In genomic region chr10:117732962-117733592, GRCm38 (mm10) we compare ENCODE assay signal across 25 mouse cellular contexts. TPM values are rescaled to one million over a fixed set of nuclear protein-coding genes. Genes with fewer than 3 reads are reported as not detected.
A peak's percentile ranks its signal among the peaks of the same experiment; 100 is the strongest.
DNase-seq lines count a peak whose midpoint lies in the region; ATAC-seq and TF ChIP-seq lines count a peak whose summit lies in the region.
"Had no signal": no experiment of that assay in that cellular context is flagged by ENCODE, and none has a peak within 500 bp of the region (broad histone marks: within the 10 kb centered on the region; RNA-seq: fewer than 3 reads in every experiment).

No protein-coding gene starts in this region.

- peaks cover 15% of the 10 kb centered on the region for H3K4me1 ChIP-seq in heart, embryonic 12.5 days (replicated peaks)
- peaks cover 33% of the 10 kb centered on the region for H3K4me1 ChIP-seq in liver, embryonic 12.5 days
- H3K4me1 ChIP-seq in G1E (ENCODE audit: insufficient read depth, low read depth, low read length), result peaks cover 63% of the 10 kb centered on the region
- H3K4me1 ChIP-seq in liver, embryonic 13.5 days (replicated peaks), result peaks cover 36% of the 10 kb centered on the region
- H3K4me1 ChIP-seq: embryonic facial prominence, embryonic 13.5 days; forebrain, embryonic 12.5 days; forebrain, embryonic 15.5 days; hindbrain, embryonic 12.5 days; hindbrain, embryonic 15.5 days; intestine, embryonic 15.5 days had no signal

- no peaks in the 10 kb centered on the region for H3K9me3 ChIP-seq in heart, embryonic 12.5 days (replicated peaks)
- no peaks in the 10 kb centered on the region for H3K9me3 ChIP-seq in liver, embryonic 12.5 days (replicated peaks)
- no peaks in the 10 kb centered on the region for H3K9me3 ChIP-seq in G1E (replicated peaks)
- H3K9me3 ChIP-seq in liver, embryonic 13.5 days (replicated peaks), result no peaks in the 10 kb centered on the region
- H3K9me3 ChIP-seq: embryonic facial prominence, embryonic 10.5 days; embryonic facial prominence, embryonic 13.5 days; forebrain, embryonic 12.5 days; forebrain, embryonic 15.5 days; hindbrain, embryonic 12.5 days; hindbrain, embryonic 15.5 days; intestine, embryonic 15.5 days had no signal

- H3K9ac ChIP-seq in heart, embryonic 12.5 days, result no peak overlapping the region
- no peak overlapping the region for H3K9ac ChIP-seq in liver, embryonic 12.5 days
- peak overlapping the region; percentile 37; the same call in 1 of the 2 replicates for H3K9ac ChIP-seq in liver, embryonic 13.5 days
- H3K9ac ChIP-seq: embryonic facial prominence, embryonic 13.5 days; forebrain, embryonic 12.5 days; forebrain, embryonic 15.5 days; hindbrain, embryonic 12.5 days; hindbrain, embryonic 15.5 days; intestine, embryonic 15.5 days had no signal

- no peak overlapping the region for H3K4me3 ChIP-seq in heart, embryonic 12.5 days
- H3K4me3 ChIP-seq in liver, embryonic 12.5 days, result no peak overlapping the region
- peak overlapping the region; percentile 36; the same call in 1 of the 2 replicates for H3K4me3 ChIP-seq in G1E (ENCODE audit: low read depth, low read length)
- no peak overlapping the region for H3K4me3 ChIP-seq in liver, embryonic 13.5 days (replicated peaks)
- H3K4me3 ChIP-seq: embryonic facial prominence, embryonic 10.5 days; embryonic facial prominence, embryonic 13.5 days; erythroblast, embryonic 14.5 days; forebrain, embryonic 12.5 days; forebrain, embryonic 15.5 days; hindbrain, embryonic 12.5 days; hindbrain, embryonic 15.5 days; intestine, embryonic 15.5 days had no signal

- H3K27me3 ChIP-seq in heart, embryonic 12.5 days (replicated peaks), result no peaks in the 10 kb centered on the region
- H3K27me3 ChIP-seq in liver, embryonic 12.5 days (replicated peaks), result peaks cover 11% of the 10 kb centered on the region; the same call in 1 of the 2 replicates
- H3K27me3 ChIP-seq in G1E (ENCODE audit: insufficient read depth, low read length), result peaks cover 12% of the 10 kb centered on the region
- H3K27me3 ChIP-seq in liver, embryonic 13.5 days, result no peaks in the 10 kb centered on the region
- H3K27me3 ChIP-seq: embryonic facial prominence, embryonic 13.5 days; forebrain, embryonic 12.5 days; forebrain, embryonic 15.5 days; hindbrain, embryonic 12.5 days; hindbrain, embryonic 15.5 days; intestine, embryonic 15.5 days had no signal

- no peak overlapping the region for H3K4me2 ChIP-seq in heart, embryonic 12.5 days
- peak overlapping the region; percentile 36 for H3K4me2 ChIP-seq in liver, embryonic 12.5 days
- peak overlapping the region; percentile 25 for H3K4me2 ChIP-seq in liver, embryonic 13.5 days
- H3K4me2 ChIP-seq: embryonic facial prominence, embryonic 13.5 days; forebrain, embryonic 12.5 days; forebrain, embryonic 15.5 days; hindbrain, embryonic 12.5 days; hindbrain, embryonic 15.5 days; intestine, embryonic 15.5 days had no signal

- ATAC-seq in heart, embryonic 12.5 days (ENCODE audit: insufficient number of reproducible peaks, low FRiP score), result 0 out of 2 replicates have a peak, but pooled peaks have one; percentile 41
- ATAC-seq in liver, embryonic 12.5 days, result no peak
- no peak for ATAC-seq in G1E (ENCODE audit: extremely low read depth, insufficient number of reproducible peaks, low FRiP score, poor library complexity, severe bottlenecking)
- no peak for ATAC-seq in liver, embryonic 13.5 days (ENCODE audit: low read depth)
- ATAC-seq: forebrain, embryonic 15.5 days had no signal

- H3K27ac ChIP-seq in heart, embryonic 12.5 days (ENCODE audit: poor library complexity, severe bottlenecking), result no peak overlapping the region
- peak overlapping the region; percentile 81 for H3K27ac ChIP-seq in liver, embryonic 12.5 days
- peak overlapping the region; percentile 60 for H3K27ac ChIP-seq in liver, embryonic 13.5 days
- H3K27ac ChIP-seq: embryonic facial prominence, embryonic 10.5 days; embryonic facial prominence, embryonic 13.5 days; forebrain, embryonic 12.5 days; forebrain, embryonic 15.5 days; hindbrain, embryonic 12.5 days; hindbrain, embryonic 15.5 days; intestine, embryonic 15.5 days had no signal

- no peak for TF ChIP-seq CTCF in G1E (IDR thresholded peaks at IDR 0.05; ENCODE audit: low read depth, low read length)

- 40% methylated on average over 14 of the region's 14 CpGs for WGBS in heart, embryonic 12.5 days
- WGBS in liver, embryonic 12.5 days (ENCODE audit: insufficient replicate concordance), result 48% methylated on average over 14 of the region's 14 CpGs
- 39% methylated on average over 14 of the region's 14 CpGs for whole genome bisulfite sequencing in liver, embryonic 13.5 days (ENCODE audit: insufficient replicate concordance)

- DNase-seq in heart, adult 8-10 months (ENCODE audit: low spot score), result no peak
- DNase-seq in liver, result no peak
- no peak for DNase-seq in G1E (ENCODE audit: low spot score)
- DNase-seq in liver, embryonic 13.5 days, result no peak
- no peak for DNase-seq in adrenal gland, postnatal 4 days (ENCODE audit: low spot score in 2 of 2)
- DNase-seq in thymus, postnatal 25 days, result no peak
- DNase-seq: adrenal gland, adult 2 months; adrenal gland, postnatal 14 days; cerebellum, adult 11-12 months; cerebellum, adult 8-10 months; cerebellum, postnatal 10 days; cerebellum, postnatal 36 days; embryo, embryonic 11 days; gastrocnemius, postnatal 25 days; heart, adult 18-20 months had no signal

- peaks cover 20% of the 10 kb centered on the region for H3K36me3 ChIP-seq in heart, embryonic 12.5 days
- H3K36me3 ChIP-seq in liver, embryonic 12.5 days, result peaks cover 13% of the 10 kb centered on the region
- peaks cover 20% of the 10 kb centered on the region for H3K36me3 ChIP-seq in G1E (replicated peaks)
- 0 out of 2 replicates have a peak, but pooled peaks cover under 1% of the 10 kb centered on the region for H3K36me3 ChIP-seq in liver, embryonic 13.5 days

RNA-seq across cellular contexts. Expression of gene Slc35e3, which starts 13.1 kb away (rescaled TPM):
- polyA plus RNA-seq in heart, embryonic 12.5 days (2016; fragmentation: Nextera tagmentation; extraction: Ambion mirVana), result 13.0 and 14.5 TPM in 2 replicates
- 1 to 10 TPM; 7.7 to 9.3 (median 7.8) TPM for total RNA-seq in heart, adult 8-10 months (2022)
- polyA plus RNA-seq in liver, embryonic 12.5 days (2016; fragmentation: Nextera tagmentation; extraction: Ambion mirVana), result 5.2 and 5.3 TPM in 2 replicates
- total RNA-seq in G1E (2014; fragmentation: Nextera tagmentation) (7.9 and 10.9 TPM in 2 replicates), G1E (2017) (3.5 and 3.9 TPM in 2 replicates)
- polyA plus RNA-seq in G1E (2012), result 1.5 and 2.2 TPM in 2 replicates
- polyA plus RNA-seq in liver, embryonic 13.5 days (2015; fragmentation: Nextera tagmentation; extraction: Ambion mirVana), result 2.7 and 3.2 TPM in 2 replicates
- 10 to 100 TPM; 15.2 TPM for total RNA-seq in adrenal gland, postnatal 4 days (2021)
- polyA plus RNA-seq: erythroblast, embryonic 14.5 days had no signal

RNA-seq across cellular contexts. Expression of gene Mdm2, which starts 22.5 kb away (rescaled TPM):
- polyA plus RNA-seq in heart, embryonic 12.5 days (2016; fragmentation: Nextera tagmentation; extraction: Ambion mirVana), result 55.7 and 57.4 TPM in 2 replicates
- 10 to 100 TPM; 47.6 to 55.1 (median 50.9) TPM for total RNA-seq in heart, adult 8-10 months (2022)
- polyA plus RNA-seq in liver, embryonic 12.5 days (2016; fragmentation: Nextera tagmentation; extraction: Ambion mirVana), result 35.6 and 36.9 TPM in 2 replicates
- total RNA-seq in G1E (2014; fragmentation: Nextera tagmentation) (153 and 177 TPM in 2 replicates), G1E (2017) (82.9 and 97.1 TPM in 2 replicates)
- polyA plus RNA-seq in G1E (2012), result 37.8 and 41.3 TPM in 2 replicates
- 16.3 and 25.9 TPM in 2 replicates for polyA plus RNA-seq in liver, embryonic 13.5 days (2015; fragmentation: Nextera tagmentation; extraction: Ambion mirVana)
- total RNA-seq in adrenal gland, postnatal 4 days (2021), result 10 to 100 TPM; 63.3 to 67.4 TPM

RNA-seq across cellular contexts. Expression of gene Nup107, which starts 59.4 kb away (rescaled TPM):
- 62.4 and 72.0 TPM in 2 replicates for polyA plus RNA-seq in heart, embryonic 12.5 days (2016; fragmentation: Nextera tagmentation; extraction: Ambion mirVana)
- total RNA-seq in heart, adult 8-10 months (2022), result 1 to 10 TPM; 7.0 to 8.4 (median 7.8) TPM
- 80.3 and 81.3 TPM in 2 replicates for polyA plus RNA-seq in liver, embryonic 12.5 days (2016; fragmentation: Nextera tagmentation; extraction: Ambion mirVana)
- total RNA-seq in G1E (2014; fragmentation: Nextera tagmentation), result 81.8 and 130 TPM in 2 replicates
- 131 and 144 TPM in 2 replicates for total RNA-seq in G1E (2017)
- polyA plus RNA-seq in G1E (2012), result 58.0 and 59.9 TPM in 2 replicates
- 54.8 and 67.3 TPM in 2 replicates for polyA plus RNA-seq in liver, embryonic 13.5 days (2015; fragmentation: Nextera tagmentation; extraction: Ambion mirVana)
- 10 to 100 TPM; 28.7 to 30.2 TPM for total RNA-seq in adrenal gland, postnatal 4 days (2021)
